Mouse (Mus musculus) liver, embryonic 11.5 days (tissue): ENCODE results near the gene Ntn5. TPM values are rescaled to one million over a fixed set of nuclear protein-coding genes. Genes with fewer than 3 reads are reported as not detected.
A peak's percentile ranks its signal among the peaks of the same experiment; 100 is the strongest.

Experiments
- ATAC-seq: fragments of 200-750 bp; cut with Nextera tagmentation; replicated peaks from 2 replicates; pipeline ENCODE4 v1.8.0; 2017; ENCODE audit warnings: moderate number of reproducible peaks, mild to moderate bottlenecking, moderate TSS enrichment, moderate library complexity; ENCODE audit not compliant: low FRiP score
- DNase-seq: peaks from one replicate; pipeline ENCODE4 v3.0.0-alpha.2; 2017; ENCODE audit warnings: low spot score
- H3K27ac ChIP-seq: fragments of 300-500 bp; sonication (generic); 2 replicates; pipeline ENCODE4 v1.5.1; 2014; ENCODE audit warnings: mild to moderate bottlenecking, low read depth, low read length, control low read depth
- H3K27me3 ChIP-seq: fragments of 300-500 bp; sonication (generic); replicated peaks from 2 replicates; pipeline ENCODE4 v1.6.1; 2014; ENCODE audit warnings: low read length, mixed read lengths; ENCODE audit not compliant: control insufficient read depth, insufficient read depth
- H3K36me3 ChIP-seq: fragments of 300-500 bp; sonication (generic); 2 replicates; pipeline ENCODE4 v1.6.1; 2014; ENCODE audit warnings: mild to moderate bottlenecking, low read length, moderate library complexity, mixed read lengths; ENCODE audit not compliant: control insufficient read depth, insufficient read depth
- H3K4me1 ChIP-seq: fragments of 300-500 bp; sonication (generic); replicated peaks from 2 replicates; pipeline ENCODE4 v1.6.1; 2014; ENCODE audit warnings: low read length, mixed read lengths; ENCODE audit not compliant: control insufficient read depth, insufficient read depth
- H3K4me2 ChIP-seq: fragments of 300-500 bp; sonication (generic); 2 replicates; pipeline ENCODE4 v1.6.1; 2014; ENCODE audit warnings: mild to moderate bottlenecking, control low read depth, moderate library complexity
- H3K4me3 ChIP-seq: fragments of 300-500 bp; sonication (generic); 2 replicates; pipeline ENCODE4 v1.5.1; 2014; ENCODE audit warnings: low read depth, low read length, control low read depth
- H3K9ac ChIP-seq: fragments of 300-500 bp; sonication (generic); 2 replicates; pipeline ENCODE4 v1.6.1; 2014; ENCODE audit warnings: low read depth, low read length, control low read depth
- H3K9me3 ChIP-seq: fragments of 300-500 bp; sonication (generic); 2 replicates; pipeline ENCODE4 v1.6.1; 2016; ENCODE audit warnings: low read length, inconsistent platforms, mixed read lengths; ENCODE audit not compliant: control insufficient read depth
- WGBS: fragments of 180-500 bp; shearing (Covaris S2); extraction: QIAGEN DNeasy Blood & Tissue Kit; methylation state at CpG from one replicate; pipeline ENCODE4 v1.1.7; 2014; 5-methylcytosine and 5-hydroxymethylcytosine counted together
- polyA plus RNA-seq: library from polyadenylated mRNA; unstranded; fragments of >200 nt; fragmentation: Nextera tagmentation; extraction: Ambion mirVana; gene quantifications from 2 replicates; pipeline ENCODE4 v1.2.1, GENCODE M21; 2014

Ntn5 gene
- polyA plus RNA-seq, 1 experiment from 2014 or later = 0.23 TPM

- peaks cover 15% of the 10 kb centered on the region for H3K4me1 ChIP-seq
- H3K27ac ChIP-seq = no peak overlapping the region
- H3K9me3 ChIP-seq = no peaks in the 10 kb centered on the region
- 23% methylated on average over 16 of the region's 16 CpGs for WGBS
- H3K27me3 ChIP-seq = no peaks in the 10 kb centered on the region
- no peak overlapping the region for H3K4me2 ChIP-seq
- ATAC-seq (peak; percentile 34), DNase-seq (peak; percentile 75)
- H3K36me3 ChIP-seq = peaks cover 13% of the 10 kb centered on the region; the same call in 1 of the 2 replicates
- no peak overlapping the region for H3K9ac ChIP-seq
- no peak overlapping the region for H3K4me3 ChIP-seq
Observed at GRCm38 (mm10) chr7:45730727-45731431, 47.1 kb downstream of the Ntn5 start.

- no peaks in the 10 kb centered on the region for H3K9me3 ChIP-seq
- H3K27ac ChIP-seq = no peak overlapping the region
- WGBS = 69% methylated on average over 5 of the region's 5 CpGs
- H3K4me3 ChIP-seq = no peak overlapping the region
- no peak overlapping the region for H3K4me2 ChIP-seq
- H3K9ac ChIP-seq = no peak overlapping the region
- DNase-seq (no peak), ATAC-seq (no peak)
- no peaks in the 10 kb centered on the region for H3K27me3 ChIP-seq
- H3K4me1 ChIP-seq = peaks cover 15% of the 10 kb centered on the region
- 0 out of 2 replicates have a peak, but pooled peaks cover 4% of the 10 kb centered on the region for H3K36me3 ChIP-seq
Observed at GRCm38 (mm10) chr7:45733477-45733876, 49.7 kb downstream of the Ntn5 start.

- Histone ChIP-seq H3K4me2 (no peak overlapping the region), H3K4me1 (no peaks in the 10 kb centered on the region), H3K4me3 (no peak overlapping the region), H3K36me3 (no peaks in the 10 kb centered on the region), H3K27me3 (no peaks in the 10 kb centered on the region), H3K9me3 (no peaks in the 10 kb centered on the region), H3K27ac (no peak overlapping the region), H3K9ac (no peak overlapping the region)
- ATAC-seq (peak; percentile 76), DNase-seq (peak; percentile 69)
- WGBS = 6% methylated on average over 9 of the region's 9 CpGs
Observed at GRCm38 (mm10) chr7:45739162-45739763, 55.4 kb downstream of the Ntn5 start.

- 72% methylated on average over 10 of the region's 10 CpGs for WGBS
- H3K27ac ChIP-seq = no peak overlapping the region
- no peak overlapping the region for H3K4me2 ChIP-seq
- H3K9ac ChIP-seq = no peak overlapping the region
- no peak overlapping the region for H3K4me3 ChIP-seq
- ATAC-seq = no peak
- H3K36me3 ChIP-seq = no peaks in the 10 kb centered on the region
- no peaks in the 10 kb centered on the region for H3K4me1 ChIP-seq
- DNase-seq = no peak
- H3K27me3 ChIP-seq = no peaks in the 10 kb centered on the region
- H3K9me3 ChIP-seq = no peaks in the 10 kb centered on the region
Observed at GRCm38 (mm10) chr7:45739820-45740219, 56.0 kb downstream of the Ntn5 start.

GRCm38 (mm10) chr7:45741308-45741707 lies 57.5 kb downstream of the Ntn5 start:
- H3K9me3 ChIP-seq = no peaks in the 10 kb centered on the region
- ATAC-seq (no peak), DNase-seq (no peak)
- WGBS = 58% methylated on average over 12 of the region's 12 CpGs
- H3K36me3 ChIP-seq = no peaks in the 10 kb centered on the region
- H3K27me3 ChIP-seq = no peaks in the 10 kb centered on the region
- H3K9ac ChIP-seq = no peak overlapping the region
- H3K27ac ChIP-seq = no peak overlapping the region
- peak overlapping the region; percentile 61 for H3K4me2 ChIP-seq
- no peak overlapping the region; the same call in 1 of the 2 replicates for H3K4me3 ChIP-seq
- no peaks in the 10 kb centered on the region for H3K4me1 ChIP-seq

- H3K9ac ChIP-seq = no peak overlapping the region
- WGBS = 33% methylated on average over 11 of the region's 11 CpGs
Observed at GRCm38 (mm10) chr7:45741777-45742176, 58.0 kb downstream of the Ntn5 start.

GRCm38 (mm10) chr7:45742338-45742737 lies 58.5 kb downstream of the Ntn5 start:
- 29% methylated on average over 19 of the region's 19 CpGs for WGBS
- H3K9ac ChIP-seq = no peak overlapping the region
- DNase-seq (no peak), ATAC-seq (no peak)
- H3K27me3 ChIP-seq = no peaks in the 10 kb centered on the region
- no peak overlapping the region for H3K27ac ChIP-seq
- peak overlapping the region; percentile 61 for H3K4me2 ChIP-seq
- H3K36me3 ChIP-seq = no peaks in the 10 kb centered on the region
- peaks cover 3% of the 10 kb centered on the region for H3K9me3 ChIP-seq
- H3K4me3 ChIP-seq = peak overlapping the region; percentile 36
- H3K4me1 ChIP-seq = no peaks in the 10 kb centered on the region

More at GRCm38 (mm10) chr7:45741777-45742176, 58.0 kb downstream of the Ntn5 start:
- H3K36me3 ChIP-seq = no peaks in the 10 kb centered on the region
- H3K4me3 ChIP-seq = peak overlapping the region; percentile 36
- DNase-seq = no peak
- 0 out of 2 replicates have a peak, but pooled peaks have one; percentile 30 for ATAC-seq
- peak overlapping the region; percentile 61 for H3K4me2 ChIP-seq
- no peaks in the 10 kb centered on the region for H3K4me1 ChIP-seq
- H3K27ac ChIP-seq = no peak overlapping the region
- H3K27me3 ChIP-seq = no peaks in the 10 kb centered on the region
- H3K9me3 ChIP-seq = peaks cover 3% of the 10 kb centered on the region
